Mouse (Mus musculus) embryo, embryonic 10.5 days (tissue): ENCODE data around the gene Nudt3.

Experiments used
- DNase-seq: peaks from one replicate; pipeline ENCODE4 v3.0.0-alpha.2; 2015; ENCODE audit warnings: low spot score

Nudt3 gene

GRCm38 (mm10) chr17:27547253-27547868 is 75.9 kb downstream of the Nudt3 start:
- no peak for DNase-seq

DNA sequence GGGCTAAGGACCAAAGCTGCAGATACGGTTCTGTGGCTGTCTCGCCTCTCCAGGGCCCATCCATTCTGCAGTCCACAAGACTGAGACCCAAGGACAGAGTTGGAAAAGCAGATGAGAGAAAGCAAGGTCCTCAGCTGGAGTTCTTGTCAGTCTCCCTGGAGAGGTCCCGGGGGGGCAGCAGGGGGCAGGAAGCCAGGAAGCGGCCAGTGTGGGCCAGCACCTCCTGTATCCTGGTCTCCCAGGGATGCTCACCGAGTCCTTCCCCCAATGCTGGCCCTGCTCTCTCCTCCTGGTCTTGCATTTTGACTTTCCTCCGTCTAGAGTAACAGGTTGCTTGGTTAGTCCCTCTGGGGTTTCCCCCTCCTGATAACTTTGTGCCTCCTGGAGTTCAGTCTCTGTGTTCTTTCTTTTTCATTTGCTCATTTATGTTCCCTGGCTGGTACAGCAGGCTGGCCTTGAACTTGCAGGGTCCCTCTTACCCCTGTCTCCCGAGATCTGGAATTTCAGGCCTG is 76.7 kb downstream of the Nudt3 start:
- DNase-seq: no peak

DNA sequence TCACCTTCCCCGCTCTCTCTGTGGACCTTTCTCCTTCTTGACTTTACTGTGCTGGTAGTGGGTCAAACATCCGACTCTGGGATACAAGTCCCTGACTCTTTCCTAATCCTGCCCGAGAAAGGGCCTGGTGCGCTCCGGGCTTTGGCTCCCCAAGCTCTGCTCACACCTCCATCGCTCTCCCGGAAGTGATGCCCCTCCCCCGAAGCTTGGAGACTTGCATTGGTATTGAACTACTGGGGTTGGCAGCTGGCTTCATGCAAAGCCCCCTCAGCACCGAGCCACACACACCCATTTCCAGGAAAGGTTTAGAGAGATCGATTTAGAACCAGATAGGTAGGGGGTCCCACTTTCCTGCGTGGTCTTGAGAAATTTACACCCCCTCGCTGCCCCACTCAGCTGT is 77.3 kb downstream of the Nudt3 start:
- DNase-seq: no peak

DNA sequence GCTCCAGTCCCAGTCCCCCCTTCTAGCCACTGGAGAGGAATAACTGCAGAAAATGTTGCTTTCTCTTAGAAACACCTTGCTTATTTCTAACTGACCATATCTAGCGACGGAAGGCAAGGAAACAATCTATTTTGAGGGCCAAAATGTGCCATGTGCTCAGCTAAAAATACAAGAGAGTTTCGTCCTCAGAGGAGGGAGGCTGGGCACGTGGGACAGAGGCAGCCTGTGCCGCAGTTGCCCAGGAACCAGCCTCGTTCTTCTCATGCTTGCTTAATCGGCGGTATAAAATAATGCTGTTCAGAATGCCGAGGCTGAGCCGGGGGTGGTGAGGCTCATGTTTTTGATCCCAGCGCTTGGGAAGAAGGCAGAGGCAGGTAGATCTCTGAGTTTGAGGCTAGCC is 78.7 kb downstream of the Nudt3 start:
- no peak for DNase-seq

DNA sequence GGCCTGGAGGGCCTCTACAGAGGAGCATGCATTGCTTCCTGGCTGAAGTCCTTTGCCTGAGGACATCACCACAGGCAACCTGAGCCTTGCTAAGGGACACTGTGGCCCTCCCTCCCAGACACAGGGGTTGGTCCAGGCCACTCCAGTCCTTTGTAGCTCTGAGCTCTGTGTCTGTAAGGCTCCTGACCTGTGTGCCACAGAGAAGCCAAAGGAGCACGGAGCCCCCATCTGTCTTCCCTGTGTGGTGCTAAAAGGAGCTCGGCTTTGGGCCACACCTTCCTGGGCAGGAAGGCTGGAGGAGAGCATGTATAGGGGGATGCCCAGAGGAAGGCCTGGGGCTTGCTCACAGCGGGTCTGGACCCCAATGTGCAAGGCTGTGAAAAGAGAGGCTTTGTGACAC is 81.3 kb downstream of the Nudt3 start:
- DNase-seq: no peak

GRCm38 (mm10) chr17:27541261-27541660 is 82.0 kb downstream of the Nudt3 start:
- DNase-seq: no peak

DNA sequence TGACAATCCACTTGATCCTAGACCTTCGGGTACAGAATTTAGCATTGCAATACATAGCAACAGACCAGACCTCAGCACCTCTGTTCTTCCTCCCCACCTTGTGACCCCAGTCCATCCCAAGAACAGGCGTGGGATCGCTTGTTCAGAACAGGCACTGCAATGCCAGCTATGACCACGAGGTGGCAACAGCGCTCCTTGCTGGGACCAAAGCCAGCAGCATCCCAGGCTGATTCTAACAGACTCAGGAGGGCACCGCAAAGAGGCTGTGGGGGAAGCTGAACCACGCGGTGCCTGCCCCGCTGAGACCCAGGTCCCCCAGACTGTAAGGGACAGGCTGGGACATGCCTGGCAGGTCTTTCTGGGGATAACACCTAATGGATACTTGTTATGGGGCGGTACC is 88.6 kb downstream of the Nudt3 start:
- peak; percentile 95 for DNase-seq

DNA sequence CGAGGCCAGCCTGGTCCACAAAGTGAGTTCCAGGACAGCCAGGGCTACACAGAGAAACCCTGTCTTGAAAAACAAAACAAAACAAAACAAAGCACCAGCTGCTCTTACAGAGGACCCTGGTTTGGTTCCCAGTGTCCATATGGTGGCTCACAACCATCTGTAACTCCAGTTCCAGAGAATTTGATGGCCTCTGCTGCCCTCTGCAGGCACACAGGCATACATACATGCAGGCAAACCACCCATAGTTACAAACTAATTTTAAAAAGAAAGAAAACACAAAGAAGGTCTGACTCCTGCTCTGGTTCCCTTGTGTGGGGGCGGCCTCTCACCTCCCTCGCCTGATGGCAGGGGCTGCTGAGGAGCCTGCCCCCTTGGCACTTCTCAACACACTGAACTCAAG is 89.9 kb downstream of the Nudt3 start:
- no peak for DNase-seq

GRCm38 (mm10) chr17:27532095-27532494 is 91.2 kb downstream of the Nudt3 start:
- DNase-seq: no peak
